Mouse (Mus musculus) lung, postnatal 0 days (tissue): Measurements from ENCODE around the gene Pdcd7.

ENCODE experiments used
- CTCF ChIP-seq: IDR thresholded peaks from 2 replicates; pipeline ENCODE4 v1.5.1; 2016; ENCODE audit warnings: antibody characterized with exemption, mild to moderate bottlenecking
- EP300 ChIP-seq: IDR thresholded peaks from 2 replicates; pipeline ENCODE4 v1.6.1; 2016; ENCODE audit warnings: antibody characterized with exemption, mild to moderate bottlenecking, control low read depth

DNA sequence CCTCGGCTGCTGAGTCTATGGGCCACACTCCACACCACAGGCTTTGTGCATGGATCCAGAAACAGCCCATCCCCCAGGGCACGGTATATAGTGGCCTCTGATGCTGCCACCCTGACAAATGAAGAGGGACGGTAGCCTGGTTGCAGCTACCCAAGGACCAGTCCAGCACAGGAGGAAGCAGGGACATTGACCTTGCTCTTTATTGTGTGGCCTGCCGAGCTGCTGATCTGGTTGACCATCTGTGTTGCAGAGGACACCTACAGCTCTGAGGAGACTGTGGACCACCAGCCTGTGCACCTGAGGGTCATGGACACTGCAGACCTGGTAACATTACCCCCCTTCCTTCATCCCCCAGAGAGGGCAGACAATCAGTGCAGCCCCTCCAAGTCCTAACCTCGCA, 61.4 kb downstream of the Pdcd7 start:
- TF ChIP-seq CTCF (no peak), EP300 (no peak)
